Mouse (Mus musculus) midbrain, embryonic 12.5 days (tissue): ENCODE measurements around the gene Glmn. TPM values are rescaled to one million over a fixed set of nuclear protein-coding genes. Genes with fewer than 3 reads are reported as not detected.

Experiments used
- ATAC-seq: fragments of 200-750 bp; cut with Nextera tagmentation; 2 replicates; pipeline ENCODE4 v1.8.0; 2017; ENCODE audit warnings: low read depth, moderate TSS enrichment, moderate library complexity; ENCODE audit not compliant: low FRiP score
- H3K27ac ChIP-seq: fragments of 300-500 bp; sonication (generic); replicated peaks from 2 replicates; pipeline ENCODE4 v1.5.1; 2016; ENCODE audit warnings: mild to moderate bottlenecking
- H3K27me3 ChIP-seq: fragments of 300-500 bp; sonication (generic); 2 replicates; pipeline ENCODE4 v1.6.1; 2016; ENCODE audit warnings: mild to moderate bottlenecking
- H3K36me3 ChIP-seq: fragments of 300-500 bp; sonication (generic); 2 replicates; pipeline ENCODE4 v1.6.1; 2016
- H3K4me1 ChIP-seq: fragments of 300-500 bp; sonication (generic); 2 replicates; pipeline ENCODE4 v1.6.1; 2016
- H3K4me2 ChIP-seq: fragments of 300-500 bp; sonication (generic); replicated peaks from 2 replicates; pipeline ENCODE4 v1.6.1; 2016; ENCODE audit warnings: mild to moderate bottlenecking, moderate library complexity
- H3K4me3 ChIP-seq: fragments of 300-500 bp; sonication (generic); 2 replicates; pipeline ENCODE4 v1.5.1; 2016; ENCODE audit warnings: mild to moderate bottlenecking
- H3K9ac ChIP-seq: fragments of 300-500 bp; sonication (generic); replicated peaks from 2 replicates; pipeline ENCODE4 v1.6.1; 2016; ENCODE audit warnings: mild to moderate bottlenecking, moderate library complexity
- H3K9me3 ChIP-seq: fragments of 300-500 bp; sonication (generic); 2 replicates; pipeline ENCODE4 v1.6.1; 2016; ENCODE audit warnings: mild to moderate bottlenecking
- WGBS: fragments of 180-500 bp; shearing (Covaris S2); methylation state at CpG from one replicate; pipeline ENCODE4 v1.1.7; 2016; 5-methylcytosine and 5-hydroxymethylcytosine counted together
- polyA plus RNA-seq: library from polyadenylated mRNA; unstranded; fragments of >200 nt; fragmentation: Nextera tagmentation; extraction: Ambion mirVana; gene quantifications from 2 replicates; pipeline ENCODE4 v1.2.1, GENCODE M21; 2016

Glmn gene
- polyA plus RNA-seq, 1 experiment from 2014 or later: 37.7 TPM

DNA sequence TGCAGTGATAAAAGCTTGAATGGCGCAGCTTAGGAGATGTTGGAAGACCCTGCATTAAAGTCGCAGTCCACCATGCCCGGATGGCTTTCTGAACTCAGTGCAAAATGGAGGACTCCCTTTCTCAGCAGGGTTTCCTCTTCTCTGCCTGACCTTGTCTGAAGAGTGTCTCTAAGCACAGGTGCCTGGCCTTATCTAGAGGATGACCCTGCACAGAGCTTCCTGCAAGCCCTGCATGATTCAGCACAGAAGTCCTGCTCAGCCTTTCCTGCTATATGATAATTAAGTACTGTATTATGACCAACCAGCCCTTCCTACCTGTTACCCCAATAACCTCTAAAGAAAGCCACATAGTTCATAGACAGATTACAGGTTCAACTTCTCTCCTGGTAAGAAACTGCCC, 82.2 kb downstream of the Glmn start:
- Histone ChIP-seq H3K9ac (no peak overlapping the region), H3K36me3 (0 out of 2 replicates have a peak, but pooled peaks cover 2% of the 10 kb centered on the region)
- WGBS: 91% methylated on average over 3 of the region's 3 CpGs

DNA sequence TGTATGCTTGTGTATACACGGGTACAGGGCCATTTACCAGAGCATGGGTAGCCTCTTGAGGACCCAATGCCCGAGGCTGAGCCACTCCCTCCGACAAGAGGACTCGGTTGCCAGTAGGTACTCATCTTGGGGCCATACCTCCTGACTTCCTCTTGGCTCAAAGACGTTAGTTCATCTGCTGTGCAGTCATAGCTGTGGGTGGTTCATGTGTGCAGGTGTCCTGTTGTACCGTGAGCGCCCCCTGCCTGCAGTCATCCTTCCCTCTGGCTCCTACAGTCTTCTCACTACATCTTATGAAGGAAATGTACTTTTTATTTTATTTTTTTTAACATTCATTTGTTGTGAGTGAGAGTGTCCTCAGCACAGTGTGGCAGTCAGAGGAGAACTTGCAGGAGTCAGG, 84.1 kb downstream of the Glmn start:
- Histone ChIP-seq H3K4me3 (no peak overlapping the region), H3K4me2 (no peak overlapping the region), H3K27me3 (no peaks in the 10 kb centered on the region), H3K27ac (no peak overlapping the region), H3K9ac (no peak overlapping the region), H3K4me1 (no peaks in the 10 kb centered on the region), H3K9me3 (no peaks in the 10 kb centered on the region), H3K36me3 (0 out of 2 replicates have a peak, but pooled peaks cover 8% of the 10 kb centered on the region)
- no peak for ATAC-seq
- WGBS: 52% methylated on average over 7 of the region's 7 CpGs

More for the DNA sequence above, 82.2 kb downstream of the Glmn start:
- Histone ChIP-seq H3K4me3 (no peak overlapping the region), H3K4me2 (no peak overlapping the region), H3K27ac (no peak overlapping the region), H3K4me1 (no peaks in the 10 kb centered on the region), H3K27me3 (no peaks in the 10 kb centered on the region), H3K9me3 (no peaks in the 10 kb centered on the region)
- ATAC-seq: no peak

DNA sequence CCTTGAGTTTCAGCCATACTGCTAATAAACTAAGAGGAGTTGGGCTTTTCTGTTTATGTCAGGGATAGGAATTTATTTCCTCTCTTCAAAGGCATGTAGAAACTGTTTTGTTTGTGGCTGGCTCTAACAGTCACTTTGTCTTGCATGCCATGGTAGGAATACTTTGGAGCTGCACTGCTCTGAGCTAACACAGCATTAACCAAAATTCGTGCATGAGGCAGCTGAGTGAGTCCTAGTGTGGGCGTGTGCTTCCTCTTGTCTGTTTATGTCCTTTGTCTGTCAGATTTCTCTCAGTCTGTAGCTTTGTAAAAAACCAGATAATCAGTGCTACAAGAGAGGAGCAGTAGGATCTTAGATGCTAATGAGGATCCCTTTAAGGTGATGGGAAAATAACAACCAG, 86.4 kb downstream of the Glmn start:
- Histone ChIP-seq H3K9ac (no peak overlapping the region), H3K4me1 (no peaks in the 10 kb centered on the region), H3K36me3 (0 out of 2 replicates have a peak, but pooled peaks cover 22% of the 10 kb centered on the region), H3K27ac (no peak overlapping the region), H3K9me3 (no peaks in the 10 kb centered on the region), H3K4me3 (no peak overlapping the region), H3K4me2 (no peak overlapping the region), H3K27me3 (no peaks in the 10 kb centered on the region)
- ATAC-seq: no peak
- WGBS: 73% methylated on average over 2 of the region's 2 CpGs

GRCm38 (mm10) chr5:107510503-107510902, 87.2 kb downstream of the Glmn start:
- H3K4me1 ChIP-seq: no peaks in the 10 kb centered on the region

DNA sequence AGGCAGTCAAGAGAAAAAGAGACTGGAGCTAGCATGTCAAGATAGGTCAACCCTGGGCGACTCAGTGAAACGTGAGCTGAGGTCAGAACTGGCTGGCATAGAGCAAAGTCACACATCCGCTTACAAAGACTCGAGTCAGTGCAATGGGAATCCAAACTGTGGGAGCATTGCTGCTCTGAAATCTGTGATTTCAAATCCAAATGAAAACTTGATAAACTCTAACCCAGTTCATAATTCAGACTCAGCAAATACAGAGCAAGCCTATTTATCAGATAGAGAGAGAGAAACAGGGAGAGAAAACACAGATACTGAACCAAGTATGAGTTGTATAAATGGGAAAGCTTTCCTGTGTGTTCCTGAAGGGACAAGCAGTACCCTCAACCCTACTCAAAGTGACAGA, 90.4 kb downstream of the Glmn start, which contains the start of gene Gm42669:
TSS of gene Gm42669 (plus strand) at position 301 of the 400 bp plus-strand sequence.
- no peak for ATAC-seq

More at GRCm38 (mm10) chr5:107510503-107510902, 87.2 kb downstream of the Glmn start:
- H3K9ac ChIP-seq: no peak overlapping the region
- H3K4me2 ChIP-seq: no peak overlapping the region
- ATAC-seq: no peak
- no peaks in the 10 kb centered on the region for H3K27me3 ChIP-seq
- 0 out of 2 replicates have a peak, but pooled peaks cover 26% of the 10 kb centered on the region for H3K36me3 ChIP-seq
- H3K27ac ChIP-seq: no peak overlapping the region
- no peaks in the 10 kb centered on the region for H3K9me3 ChIP-seq
- no peak overlapping the region for H3K4me3 ChIP-seq
- 91% methylated on average over 10 of the region's 10 CpGs for WGBS

DNA sequence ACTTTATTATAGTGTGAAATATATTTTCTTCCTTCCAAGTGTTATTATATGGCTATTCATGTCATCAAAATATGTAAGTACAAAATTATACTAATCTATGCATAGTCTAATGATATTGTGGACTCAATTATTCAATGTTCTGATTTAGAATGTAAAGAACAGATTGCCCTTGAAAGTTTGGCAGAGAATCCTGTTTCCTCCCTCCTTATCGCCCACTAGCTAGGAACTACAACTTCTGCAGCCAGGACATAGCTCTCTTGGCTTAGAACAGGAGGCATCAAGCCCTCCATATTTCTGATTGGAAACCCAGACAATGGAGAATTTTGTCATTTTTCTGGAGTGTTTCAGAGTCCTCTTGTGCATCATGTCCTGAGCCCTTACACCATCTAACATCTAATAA, 96.9 kb downstream of the Glmn start:
- H3K4me3 ChIP-seq: no peak overlapping the region
- H3K27me3 ChIP-seq: no peaks in the 10 kb centered on the region
- H3K9ac ChIP-seq: no peak overlapping the region
- ATAC-seq: no peak
- H3K4me1 ChIP-seq: peaks cover 11% of the 10 kb centered on the region
- no peaks in the 10 kb centered on the region for H3K9me3 ChIP-seq
- H3K36me3 ChIP-seq: peaks cover 12% of the 10 kb centered on the region
- no peak overlapping the region for H3K27ac ChIP-seq
- H3K4me2 ChIP-seq: no peak overlapping the region
- 91% methylated on average over 1 of the region's 1 CpGs for WGBS

More for the DNA sequence above, 90.4 kb downstream of the Glmn start, which contains the start of gene Gm42669:
- 80% methylated on average over 4 of the region's 4 CpGs for WGBS
- Histone ChIP-seq H3K4me3 (no peak within 1 kb of the TSS), H3K27me3 (no peaks in the 10 kb centered on the region), H3K4me2 (no peak within 1 kb of the TSS), H3K36me3 (peaks cover 36% of the 10 kb centered on the region), H3K27ac (no peak within 1 kb of the TSS), H3K4me1 (no peaks in the 10 kb centered on the region), H3K9ac (no peak within 1 kb of the TSS), H3K9me3 (no peaks in the 10 kb centered on the region)

DNA sequence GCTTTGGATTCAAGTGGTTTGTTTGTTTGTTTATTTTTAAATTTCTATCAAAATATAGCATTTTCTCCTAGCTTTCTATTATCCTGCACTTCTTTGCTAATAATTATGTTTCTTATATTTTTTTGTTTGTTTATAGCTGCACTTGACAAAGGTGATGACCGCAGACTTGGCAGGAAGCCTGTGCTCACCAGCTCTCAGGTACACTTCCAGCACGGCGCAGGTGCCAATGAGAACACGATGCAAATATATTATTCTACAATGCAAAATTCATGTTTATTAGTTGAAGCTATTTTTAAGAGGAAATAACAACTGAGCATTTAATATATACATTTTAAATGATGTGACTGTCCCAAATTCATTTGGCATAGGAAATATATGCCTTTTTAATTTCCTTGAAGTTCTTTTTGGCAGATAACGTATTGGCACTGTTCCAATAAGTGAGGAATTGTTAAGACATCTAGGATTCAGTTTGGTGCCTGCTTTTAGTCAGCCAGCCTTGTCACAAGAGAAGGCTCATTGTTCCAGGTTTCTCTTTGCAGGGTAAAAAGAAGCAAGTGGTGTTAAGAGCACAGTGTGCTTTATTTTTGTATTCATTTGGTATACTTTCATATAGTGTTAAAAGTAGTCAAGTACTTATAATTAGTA, 97.7 kb downstream of the Glmn start:
- no peak overlapping the region for H3K4me3 ChIP-seq
- peaks cover 10% of the 10 kb centered on the region for H3K36me3 ChIP-seq
- no peaks in the 10 kb centered on the region for H3K27me3 ChIP-seq
- H3K4me1 ChIP-seq: peaks cover 11% of the 10 kb centered on the region
- H3K4me2 ChIP-seq: no peak overlapping the region
- ATAC-seq: no peak
- WGBS: 90% methylated on average over 5 of the region's 5 CpGs
- no peaks in the 10 kb centered on the region for H3K9me3 ChIP-seq
- H3K27ac ChIP-seq: no peak overlapping the region
- no peak overlapping the region for H3K9ac ChIP-seq

Other genes with a start within 250 kb of the Glmn start
- 0.83 and 0.84 TPM in 2 replicates for gene Ephx4, start 195.2 kb downstream of the Glmn start, polyA plus RNA-seq
- gene Lpcat2b, start 166.3 kb downstream of the Glmn start, polyA plus RNA-seq: not detected in 2 replicates
- gene Btbd8, start 159.9 kb downstream of the Glmn start, polyA plus RNA-seq: 11.6 and 13.6 TPM in 2 replicates
- 0.27 and 0.56 TPM in 2 replicates for gene Gm42669, start 90.3 kb downstream of the Glmn start, polyA plus RNA-seq
- 0.17 and 0.25 TPM in 2 replicates for gene 1700028K03Rik, start 63.2 kb downstream of the Glmn start, polyA plus RNA-seq
- gene Rpap2, start 515 bp downstream of the Glmn start, polyA plus RNA-seq: 19.1 and 21.5 TPM in 2 replicates
- gene Gfi1, start 128.1 kb upstream of the Glmn start, polyA plus RNA-seq: 0.08 TPM in 1 of 2 replicates, not detected in the other
- gene Ube2d2b, start 232.2 kb upstream of the Glmn start, polyA plus RNA-seq: 0.13 and 0.51 TPM in 2 replicates